Mouse (Mus musculus) left cerebral cortex, postnatal 14 days (tissue): Measurements from ENCODE around the gene Mcts1. TPM values are rescaled to one million over a fixed set of nuclear protein-coding genes. Genes with fewer than 3 reads are reported as not detected.
A peak's percentile ranks its signal among the peaks of the same experiment; 100 is the strongest.

Experiments used
- DNase-seq, 2 experiments: peaks; one replicate each; pipeline ENCODE4 v3.0.0; 2021 to 2022; ENCODE audit warnings: low spot score in 2 of 2, mixed read lengths in 1 of 2
- intact Hi-C: fragments of 180-260 bp; cut with DNase I; formaldehyde crosslinking; loops from one replicate; pipeline ENCODE4 v1.15.1; 2025
- long read RNA-seq, 2 experiments: library from polyadenylated mRNA; stranded (forward); transcript quantifications; one replicate each; pipeline ENCODE4 v2.0.0; 2021
- total RNA-seq, 2 experiments: library from RNA; stranded (reverse); gene quantifications; 2 replicates each; pipeline ENCODE4 v1.2.3; 2021

Mcts1 gene
- total RNA-seq: 10 to 100 TPM; 76.0 to 76.2 TPM
- long read RNA-seq, experiment 1, transcript Mcts1-201 (6 exons, 783 nt): major isoform, 29 of 62 reads
- long read RNA-seq, experiment 1, partial matches to known transcripts: 32 of 62 reads
- long read RNA-seq, experiment 1, other reads (novel, unspliced or antisense): 1 of 62 reads
- long read RNA-seq, experiment 2, transcript Mcts1-201 (6 exons, 783 nt): major isoform, 25 of 46 reads
- long read RNA-seq, experiment 2, partial matches to known transcripts: 2 of 46 reads
- long read RNA-seq, experiment 2, other reads (novel, unspliced or antisense): 19 of 46 reads

DNA sequence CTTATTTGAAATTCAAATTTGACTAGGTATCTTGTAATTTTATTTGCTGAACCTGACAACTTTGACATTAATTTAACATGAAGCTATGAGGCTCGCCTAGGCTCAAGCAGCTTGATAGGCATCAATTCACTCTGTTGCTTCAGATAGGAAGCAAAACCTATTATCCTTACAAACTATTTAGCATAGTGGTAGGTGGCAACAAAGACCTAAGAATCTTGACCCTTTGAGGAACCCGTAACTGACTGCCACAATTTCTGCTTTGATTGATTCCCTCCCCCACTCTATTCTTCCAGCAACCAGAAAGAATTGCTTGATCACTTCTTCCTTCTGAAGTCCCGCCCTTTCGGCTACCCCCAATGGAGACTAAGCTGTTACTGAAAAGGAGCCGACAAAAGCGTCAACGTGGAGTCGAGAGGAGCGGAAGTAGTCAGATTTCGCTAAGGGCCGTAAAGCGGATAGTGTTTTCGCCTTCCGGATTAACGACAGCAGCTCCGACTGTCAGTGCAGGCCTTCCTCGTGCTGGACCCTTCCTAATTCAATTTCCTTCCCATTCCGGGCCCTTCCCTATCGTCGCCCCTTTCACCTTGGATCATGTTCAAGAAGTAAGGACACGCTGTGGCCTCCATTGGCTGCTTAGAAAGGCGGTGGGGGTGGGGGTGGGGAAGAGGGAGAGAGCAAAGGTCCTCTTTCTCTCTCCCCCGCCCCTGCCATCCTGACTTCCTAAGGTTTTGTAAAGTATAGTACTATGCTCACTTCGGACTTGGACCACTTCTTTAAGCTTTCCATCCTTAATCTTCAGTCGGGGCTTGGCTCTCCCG is at the start of gene Mcts1:
TSS of gene Mcts1 (plus strand) at position 402 of the 818 bp plus-strand sequence.
- intact Hi-C loops: loop anchor here (2.0 kb wide), 1 partner anchor 36 kb away; no protein-coding TSS in a partner anchor
- peak; percentile 75 to 79 for DNase-seq

DNA sequence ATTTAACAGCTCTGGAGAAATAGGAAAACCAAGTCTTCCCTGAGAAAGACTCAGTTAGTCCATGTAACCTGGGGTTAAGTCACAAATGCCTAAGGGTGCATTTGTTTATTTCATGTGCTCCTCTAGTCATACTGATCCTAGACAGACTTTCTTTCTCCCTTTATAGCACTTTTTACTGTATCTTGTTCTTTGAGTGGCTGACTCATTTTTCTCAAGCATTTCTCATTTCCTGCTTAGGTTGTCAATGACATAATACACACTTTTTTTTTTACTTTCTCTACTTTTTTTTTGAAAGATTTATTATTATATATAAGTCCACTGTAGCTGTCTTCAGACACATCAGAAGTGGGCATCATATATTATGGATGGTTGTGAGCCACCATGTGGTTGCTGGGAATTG is 47.1 kb upstream of the Mcts1 start:
- DNase-seq: no peak
- intact Hi-C loops: no loop called here

DNA sequence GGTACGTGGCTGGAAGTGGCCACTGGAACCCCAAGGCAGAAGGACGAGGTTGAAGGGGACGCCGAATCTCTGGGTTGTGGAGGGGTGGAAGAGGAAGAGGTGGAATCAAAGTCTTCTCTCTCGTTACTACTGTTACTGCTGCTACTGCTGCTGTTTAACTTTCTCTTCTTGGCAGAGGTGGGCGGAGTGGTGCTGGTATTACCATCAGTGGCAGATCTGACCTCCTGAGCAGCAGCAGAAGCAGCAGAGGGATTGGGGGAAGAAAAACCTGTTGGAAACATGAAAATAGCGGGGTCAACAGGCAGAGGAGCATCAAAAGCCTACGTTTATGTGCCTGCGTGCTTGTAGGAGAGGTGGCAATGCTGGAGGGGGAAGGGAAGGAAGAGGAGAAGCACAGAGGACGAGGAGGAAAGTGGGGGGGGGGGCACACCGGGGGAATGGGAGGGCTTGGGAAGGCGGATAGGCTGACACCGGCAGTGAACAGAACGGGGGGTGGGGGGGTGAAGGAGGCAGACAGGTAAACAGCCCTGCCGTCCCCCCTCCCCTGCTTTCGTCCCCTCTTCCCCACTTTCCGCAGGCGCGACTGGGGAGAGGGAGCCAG is 36.3 kb upstream of the Mcts1 start:
- intact Hi-C loops: loop anchor here (2.0 to 10.0 kb wide), 2 partner anchors 37 to 71 kb away; partner anchors contain the start of genes C1galt1c1 and Mcts1

DNA sequence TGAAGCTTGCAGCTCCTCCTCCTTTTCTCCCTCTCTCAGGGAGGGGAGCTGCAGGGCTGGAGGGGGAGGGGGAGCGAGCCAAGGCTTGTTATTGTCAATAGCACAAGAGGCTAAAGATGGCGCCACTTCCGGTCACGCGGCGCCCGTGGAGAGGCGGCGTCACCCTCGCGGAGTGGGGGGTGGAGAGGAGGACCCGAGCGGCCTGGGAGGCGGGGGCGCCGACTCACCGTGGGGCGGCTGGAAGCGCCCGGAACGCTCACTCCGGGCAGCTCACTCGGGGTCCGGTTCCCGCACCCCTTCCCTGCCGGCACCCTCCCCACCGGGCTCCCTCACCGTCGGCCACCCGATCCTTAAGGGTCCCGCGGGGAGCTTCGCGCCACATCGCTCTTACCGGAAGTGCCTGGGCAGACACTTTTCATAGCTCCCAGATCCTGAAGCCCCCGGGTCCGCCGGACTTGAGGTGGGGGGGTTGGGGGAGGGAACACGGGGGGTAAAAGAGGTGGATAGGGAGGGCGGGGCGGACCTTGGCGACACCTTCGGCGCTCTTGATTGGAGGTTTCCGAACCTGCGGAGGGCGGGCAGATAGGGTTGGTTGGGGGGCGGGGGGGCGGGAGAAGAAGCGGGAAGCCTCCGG is 35.7 kb upstream of the Mcts1 start:
- intact Hi-C loops: loop anchor here (2.0 to 10.0 kb wide), 2 partner anchors 36 to 70 kb away; partner anchors contain the start of genes C1galt1c1 and Mcts1
- DNase-seq: peak; percentile 86 to 92

More for the DNA sequence above, 36.3 kb upstream of the Mcts1 start:
- peak; percentile 14 to 21 for DNase-seq

DNA sequence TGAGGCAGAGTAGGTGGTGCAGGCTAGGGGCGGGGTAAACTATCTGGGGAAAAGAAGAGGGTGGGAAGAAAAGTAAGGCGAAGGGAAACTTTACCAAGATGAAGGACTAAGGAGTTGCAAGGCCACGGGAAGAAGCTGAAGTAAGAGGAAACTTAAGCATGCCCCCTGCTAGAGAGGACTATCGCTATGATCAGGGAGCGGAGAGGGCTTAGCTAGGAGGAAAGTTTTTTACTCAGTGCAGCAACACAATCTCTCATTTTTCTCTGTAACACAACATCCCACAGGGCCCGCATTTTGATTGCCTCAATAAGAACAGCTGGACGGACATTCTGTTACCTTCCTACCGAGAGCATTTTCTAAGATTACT is 35.2 kb upstream of the Mcts1 start:
- DNase-seq: no peak
- intact Hi-C loops: loop anchor here (2.0 to 10.0 kb wide), 2 partner anchors 36 to 70 kb away; partner anchors contain the start of genes C1galt1c1 and Mcts1

DNA sequence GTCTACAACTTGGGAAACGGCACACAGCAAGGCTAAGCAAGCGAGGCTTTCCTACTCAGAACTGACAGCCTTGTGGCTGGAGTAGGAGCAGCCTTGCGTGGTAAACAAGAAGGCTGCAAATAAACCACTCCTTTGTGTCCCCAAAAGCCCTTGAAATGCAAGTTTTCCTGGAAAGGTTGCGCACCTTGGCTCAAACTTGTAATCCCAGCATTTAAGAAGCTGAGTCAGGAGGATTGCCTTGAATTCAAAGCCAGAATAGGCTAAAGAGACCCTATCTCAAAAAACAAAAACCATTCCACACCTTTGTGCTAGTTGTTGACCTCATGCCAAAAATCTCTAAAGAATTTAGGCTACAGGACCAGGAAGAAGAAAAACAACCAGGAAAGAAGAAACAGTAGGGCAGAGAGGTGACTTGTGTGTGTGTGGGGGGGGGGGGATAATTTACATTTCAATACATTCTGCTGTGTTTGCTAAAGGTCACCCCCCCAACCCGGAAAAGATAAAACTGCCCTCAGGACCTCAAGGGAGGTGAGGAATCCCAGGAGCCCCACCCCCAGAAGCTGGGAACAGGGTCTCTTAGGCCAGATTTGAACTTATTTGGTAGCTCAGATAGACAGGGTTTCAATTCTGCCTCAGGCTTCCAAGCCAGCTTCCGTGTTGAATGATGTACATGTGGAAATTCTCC is 33.7 kb upstream of the Mcts1 start:
- DNase-seq: no peak
- intact Hi-C loops: loop anchor here (10.0 kb wide), 1 partner anchor 68 kb away; the partner anchor contains the start of gene C1galt1c1

DNA sequence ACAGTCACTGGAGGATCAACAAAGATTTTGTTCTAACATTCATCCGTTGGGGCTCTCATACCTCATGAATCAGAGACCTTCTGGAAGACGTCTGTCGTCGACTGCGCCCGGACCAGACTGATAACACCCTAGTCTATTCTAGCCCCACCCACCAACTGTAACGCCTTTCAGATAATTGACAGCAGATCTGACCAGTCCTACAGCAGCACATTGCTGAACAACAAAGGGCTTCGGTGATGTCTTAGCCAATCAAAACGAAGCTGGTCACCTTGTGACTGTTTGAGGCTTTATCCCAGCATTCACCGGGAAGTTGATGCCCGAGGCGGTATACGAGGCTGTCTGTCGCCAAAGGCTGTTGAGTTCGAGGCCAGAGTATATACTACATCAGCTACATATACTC is 24.3 kb upstream of the Mcts1 start, which contains the start of gene Cul4b:
TSS of gene Cul4b (minus strand) at position 119 of the 400 bp plus-strand sequence.
- DNase-seq: no peak
- intact Hi-C loops: no loop called here

DNA sequence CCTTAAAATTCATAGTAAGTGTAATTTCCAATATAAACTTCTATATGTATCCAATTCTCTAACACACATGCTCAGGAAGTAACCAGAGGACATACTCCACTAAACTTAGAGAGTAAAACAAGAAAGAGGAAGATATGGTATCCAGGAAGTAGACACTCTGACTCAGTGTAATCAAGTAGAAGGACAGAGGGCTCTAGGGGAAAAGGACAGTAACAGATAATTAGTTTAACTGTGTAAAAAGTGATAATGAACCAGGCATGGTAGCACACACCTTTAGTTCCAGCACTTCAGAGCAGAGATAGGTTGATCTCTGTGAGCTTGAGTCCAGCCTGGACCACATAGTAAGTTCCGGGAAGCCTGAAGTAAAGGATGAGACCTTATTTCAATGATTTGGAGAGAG is 19.2 kb upstream of the Mcts1 start:
- intact Hi-C loops: no loop called here
- DNase-seq: no peak

DNA sequence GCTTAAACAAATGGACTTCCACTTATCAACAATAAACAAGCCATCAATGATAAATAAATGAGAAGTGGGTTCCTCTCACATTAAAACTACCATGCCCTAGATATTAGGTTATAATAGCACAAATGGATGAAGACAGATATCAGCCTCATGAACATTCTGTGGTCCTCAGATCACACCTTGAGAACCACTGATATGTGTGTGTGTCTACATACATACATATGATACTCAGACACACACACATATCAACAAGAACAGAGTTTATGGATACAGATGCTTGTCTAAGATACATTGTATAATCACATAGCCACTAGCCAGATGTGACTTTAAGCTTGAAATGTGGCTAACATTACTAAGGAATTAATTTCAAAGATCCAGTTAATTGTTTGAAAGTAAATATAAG is 17.1 kb upstream of the Mcts1 start:
- DNase-seq: no peak
- intact Hi-C loops: no loop called here

DNA sequence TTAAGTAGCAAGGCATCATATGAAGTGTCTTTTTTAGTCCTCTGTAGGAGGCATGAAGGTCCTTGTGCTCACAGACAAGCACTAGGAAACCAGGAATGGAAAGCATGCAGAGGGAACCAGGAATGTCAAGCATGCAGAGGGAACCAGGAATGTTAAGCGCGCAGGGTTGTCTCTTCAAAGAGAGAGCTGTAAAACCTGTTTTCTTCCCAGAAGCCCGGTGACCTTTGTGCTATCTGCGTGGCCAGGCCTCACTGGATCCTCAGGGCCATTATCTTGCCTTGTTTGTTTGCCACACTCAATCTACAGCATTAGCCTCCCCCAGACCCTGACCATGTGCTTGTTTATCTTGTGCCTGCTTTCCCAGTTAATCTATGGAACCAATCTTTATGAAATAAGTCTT is 10.6 kb upstream of the Mcts1 start:
- intact Hi-C loops: no loop called here
- no peak for DNase-seq

DNA sequence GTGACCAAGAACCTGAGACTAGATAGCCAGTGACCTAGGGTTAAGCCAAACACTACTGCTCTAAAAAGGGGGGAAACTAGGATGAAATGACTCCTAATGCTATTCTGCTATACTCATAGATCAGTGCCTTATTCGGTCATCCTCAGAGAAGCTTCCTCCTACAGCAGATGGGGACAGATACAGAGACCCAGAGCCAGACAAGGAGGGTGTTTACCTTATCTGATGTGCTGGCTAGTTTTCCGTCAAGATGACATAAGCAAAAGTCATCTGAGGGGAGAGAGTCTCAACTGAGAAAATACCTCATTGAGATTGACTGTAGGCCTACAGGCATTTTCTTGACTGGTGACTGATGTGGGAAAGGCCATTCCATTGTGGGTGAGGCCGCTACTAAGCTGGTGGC is 8.6 kb upstream of the Mcts1 start:
- intact Hi-C loops: no loop called here
- no peak for DNase-seq

DNA sequence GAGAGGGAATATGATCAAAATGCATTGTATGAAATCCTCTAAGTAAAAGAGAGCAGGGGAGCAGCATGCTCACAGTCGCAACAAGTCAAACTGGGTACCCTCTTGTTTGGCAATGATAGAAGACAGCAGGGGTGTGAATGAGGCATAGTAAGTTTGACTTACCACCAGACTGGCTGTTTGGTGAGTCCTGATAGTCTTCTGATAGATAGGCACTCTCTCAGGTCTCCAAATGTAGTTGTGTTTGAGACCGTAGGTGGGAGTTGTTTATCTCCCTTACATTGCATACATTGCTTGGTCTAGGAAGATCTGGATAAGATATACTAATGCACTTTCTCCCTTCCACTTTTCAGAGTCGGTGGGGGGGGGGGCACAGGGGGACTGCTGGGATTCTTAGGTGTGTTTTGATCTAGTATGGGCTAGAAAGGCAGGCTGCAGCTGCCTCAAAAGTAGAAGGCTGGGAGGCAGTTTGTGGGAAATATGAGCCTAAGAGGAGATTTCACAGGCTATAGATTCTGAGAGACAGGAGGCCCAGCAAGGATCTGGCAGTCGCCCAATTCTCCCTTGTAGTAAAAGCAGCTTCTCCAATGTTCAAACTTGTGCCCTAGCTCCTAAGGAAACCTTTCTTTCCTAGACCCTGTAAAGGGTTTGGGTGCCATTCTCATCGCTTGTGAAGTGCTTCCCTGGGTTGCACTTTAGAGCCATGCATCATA is 7.0 kb upstream of the Mcts1 start:
- peak in 1 of 2 experiments; percentile 14 for DNase-seq
- intact Hi-C loops: no loop called here

DNA sequence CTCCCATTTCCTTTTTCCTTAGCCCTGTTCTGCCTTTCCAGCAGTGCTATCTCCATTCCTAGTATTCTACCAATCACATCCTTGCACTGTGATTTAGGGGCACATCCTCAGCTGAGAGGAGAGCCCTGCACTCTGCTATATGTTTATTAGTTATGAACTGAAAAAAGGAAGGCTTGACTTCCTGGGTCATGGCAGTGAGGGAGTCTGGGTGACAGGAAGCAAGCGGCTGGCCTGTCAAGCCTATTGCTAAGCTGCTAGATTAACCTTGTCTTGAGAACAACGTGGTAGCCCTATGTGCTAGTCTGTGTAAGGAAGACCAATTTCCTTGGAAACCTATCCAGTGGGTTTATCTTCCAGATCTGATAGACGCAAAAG is 604 bp downstream of the Mcts1 start:
- peak; percentile 9 to 22 for DNase-seq
- intact Hi-C loops: loop anchor here (2.0 kb wide), 1 partner anchor 36 kb away; no protein-coding TSS in a partner anchor

DNA sequence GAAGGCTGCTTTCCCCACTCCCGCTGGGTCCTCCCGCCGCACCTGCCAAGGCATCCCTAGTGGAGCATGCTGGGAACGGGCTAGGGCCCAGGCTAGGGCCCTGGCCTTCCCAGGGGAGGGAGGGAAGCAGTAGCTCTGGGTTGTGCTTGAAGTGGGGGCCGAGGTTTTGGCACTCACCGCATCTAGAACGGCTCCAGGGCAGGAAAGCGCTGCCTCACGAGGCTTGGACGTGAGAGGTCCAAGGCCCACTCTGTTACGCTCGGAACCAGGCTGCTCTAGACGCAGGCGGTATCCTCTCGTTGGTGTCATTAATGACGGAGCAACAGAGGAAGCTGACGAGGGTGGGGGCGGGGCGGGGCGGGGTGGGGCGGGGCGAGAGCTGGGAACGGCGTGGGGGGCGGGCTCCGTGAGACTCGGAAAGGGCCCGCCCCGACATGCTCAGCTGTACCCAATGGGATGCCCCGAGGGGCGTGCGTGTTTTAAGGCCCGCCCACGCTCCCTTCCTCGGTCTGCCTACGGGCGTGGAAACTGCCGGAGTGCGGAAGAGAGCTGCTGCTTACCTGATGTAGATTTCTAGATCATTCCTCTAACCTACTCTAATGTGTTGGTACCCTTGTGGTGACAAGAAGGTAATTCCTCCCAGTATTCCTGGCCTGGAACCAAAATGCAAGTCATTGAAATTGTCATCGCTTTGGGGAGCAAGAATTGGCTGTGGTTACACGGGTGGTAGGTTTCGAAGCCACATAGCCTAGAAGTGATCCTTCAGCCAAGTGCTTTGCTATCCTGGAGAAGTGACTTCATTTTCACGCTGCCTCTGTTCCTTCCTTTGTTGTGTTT is 34.6 kb downstream of the Mcts1 start, which contains the start of gene C1galt1c1:
TSS of gene C1galt1c1 (minus strand) at position 287 of the 837 bp plus-strand sequence.
- peak; percentile 93 to 97 for DNase-seq
- intact Hi-C loops: loop anchor here (10.0 kb wide), 1 partner anchor 70 kb away; no protein-coding TSS in a partner anchor

DNA sequence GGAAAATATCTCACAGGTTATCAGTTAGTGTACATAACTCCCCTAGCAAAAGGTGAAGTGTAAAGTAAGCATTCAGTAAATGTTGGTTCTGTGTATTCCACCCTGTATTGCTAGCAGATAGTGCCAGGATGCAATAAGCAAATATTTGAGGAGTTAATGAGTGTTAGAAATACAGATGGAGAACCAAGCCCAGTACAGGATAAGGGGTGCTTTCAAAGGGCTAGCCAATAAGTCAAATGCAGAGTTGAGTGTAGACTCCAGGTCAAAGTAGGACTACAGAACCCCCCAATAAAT is 35.2 kb downstream of the Mcts1 start:
- no peak for DNase-seq
- intact Hi-C loops: loop anchor here (10.0 kb wide), 1 partner anchor 71 kb away; no protein-coding TSS in a partner anchor

DNA sequence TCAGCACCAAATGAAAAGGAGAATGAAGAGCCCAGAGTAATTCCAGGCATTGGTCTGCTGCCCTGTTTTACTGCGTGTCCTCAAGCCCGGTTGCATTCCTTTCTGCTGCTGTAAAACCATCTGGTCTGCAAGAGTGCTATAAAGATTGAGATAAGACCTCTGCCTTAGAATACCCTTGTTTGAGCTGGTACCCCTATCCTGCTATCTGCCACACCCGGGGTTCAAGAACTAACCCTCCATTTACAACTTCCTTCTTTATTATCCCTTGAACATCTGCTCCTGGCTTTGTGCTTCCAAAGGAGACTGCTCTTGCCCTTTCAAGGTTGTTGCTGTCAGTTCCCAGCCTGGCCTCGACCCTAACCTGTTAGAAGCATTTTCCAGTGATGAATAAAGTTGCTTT is 41.1 kb downstream of the Mcts1 start:
- intact Hi-C loops: no loop called here
- no peak for DNase-seq

DNA sequence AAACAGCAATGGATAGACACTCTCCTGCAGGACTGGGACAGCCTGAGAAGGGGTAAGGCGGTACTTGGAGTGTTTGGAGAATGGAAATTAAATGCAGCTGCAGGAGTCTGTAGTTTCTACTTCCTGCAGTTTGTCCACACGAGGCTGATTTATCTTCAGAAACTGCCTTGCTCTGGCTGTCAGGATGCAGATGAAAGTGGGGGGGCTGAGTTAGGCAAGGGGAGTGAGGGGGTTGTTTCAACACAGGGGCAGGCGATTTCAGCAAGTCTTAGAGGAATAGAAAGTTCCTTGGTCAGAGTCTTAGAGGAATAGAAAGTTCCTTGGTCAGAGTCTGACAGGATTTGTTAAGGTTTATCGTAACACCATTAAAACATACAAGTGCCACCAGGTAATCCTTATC is 41.8 kb downstream of the Mcts1 start:
- intact Hi-C loops: no loop called here
- DNase-seq: no peak
